Mouse (Mus musculus) intestine, embryonic 16.5 days (tissue): ENCODE results near the gene Slc6a5. TPM values are rescaled to one million over a fixed set of nuclear protein-coding genes. Genes with fewer than 3 reads are reported as not detected.
"Not testable (repeated sequence)": the region's sequence is repeated elsewhere in the genome, so short reads cannot be mapped to it uniquely, and the experiment has no call there.

Experiments used
- ATAC-seq: fragments of 200-750 bp; cut with Nextera tagmentation; 2 replicates; pipeline ENCODE4 v1.8.0; 2017; ENCODE audit warnings: moderate TSS enrichment, moderate library complexity
- H3K27ac ChIP-seq: fragments of 300-500 bp; sonication (generic); 2 replicates; pipeline ENCODE4 v1.5.1; 2014; ENCODE audit warnings: mild to moderate bottlenecking, low read length
- H3K27me3 ChIP-seq: fragments of 300-500 bp; sonication (generic); replicated peaks from 2 replicates; pipeline ENCODE4 v1.6.1; 2014; ENCODE audit warnings: low read length, control low read depth, mixed read lengths; ENCODE audit not compliant: control insufficient read depth, insufficient read depth
- H3K36me3 ChIP-seq: fragments of 300-500 bp; sonication (generic); 2 replicates; pipeline ENCODE4 v1.6.1; 2014; ENCODE audit warnings: low read length, control low read depth; ENCODE audit not compliant: control insufficient read depth, insufficient read depth
- H3K4me1 ChIP-seq: fragments of 300-500 bp; sonication (generic); 2 replicates; pipeline ENCODE4 v1.6.1; 2014; ENCODE audit warnings: low read length, control low read depth, mixed read lengths; ENCODE audit not compliant: control insufficient read depth, insufficient read depth
- H3K4me2 ChIP-seq: fragments of 300-500 bp; sonication (generic); 2 replicates; pipeline ENCODE4 v1.6.1; 2014; ENCODE audit warnings: low read depth, low read length, control low read depth
- H3K4me3 ChIP-seq: fragments of 300-500 bp; sonication (generic); 2 replicates; pipeline ENCODE4 v1.5.1; 2014; ENCODE audit warnings: mild to moderate bottlenecking, low read length
- H3K9ac ChIP-seq: fragments of 300-500 bp; sonication (generic); 2 replicates; pipeline ENCODE4 v1.6.1; 2014; ENCODE audit warnings: low read depth, low read length
- H3K9me3 ChIP-seq: fragments of 300-500 bp; sonication (generic); 2 replicates; pipeline ENCODE4 v1.6.1; 2016; ENCODE audit warnings: low read length, control low read depth; ENCODE audit not compliant: control insufficient read depth
- WGBS: fragments of 180-500 bp; shearing (Covaris S2); extraction: QIAGEN DNeasy Blood & Tissue Kit; methylation state at CpG from one replicate; pipeline ENCODE4 v1.1.7; 2014; 5-methylcytosine and 5-hydroxymethylcytosine counted together
- polyA plus RNA-seq: library from polyadenylated mRNA; unstranded; fragments of >200 nt; fragmentation: Nextera tagmentation; extraction: Ambion mirVana; gene quantifications from 2 replicates; pipeline ENCODE4 v1.2.1, GENCODE M21; 2015

Gene Slc6a5
- polyA plus RNA-seq, 1 experiment from 2014 or later, result not detected

GRCm38 (mm10) chr7:49922928-49923327 is 13.0 kb downstream of the Slc6a5 start:
- Histone ChIP-seq H3K27ac (no peak overlapping the region), H3K36me3 (no peaks in the 10 kb centered on the region), H3K27me3 (0 out of 2 replicates have a peak, but pooled peaks cover 5% of the 10 kb centered on the region), H3K9me3 (no peaks in the 10 kb centered on the region), H3K4me1 (no peaks in the 10 kb centered on the region), H3K4me2 (no peak overlapping the region), H3K9ac (no peak overlapping the region; the same call in 1 of the 2 replicates), H3K4me3 (no peak overlapping the region)
- ATAC-seq, result peak; percentile 41; the same call in 1 of the 2 replicates
- WGBS, result 43% methylated on average over 4 of the region's 4 CpGs

GRCm38 (mm10) chr7:49923376-49923775 is 13.4 kb downstream of the Slc6a5 start:
- ATAC-seq, result peak; percentile 87
- H3K27ac ChIP-seq, result no peak overlapping the region

GRCm38 (mm10) chr7:49928571-49928970 is 18.6 kb downstream of the Slc6a5 start:
- peak; percentile 40; the same call in 1 of the 2 replicates for ATAC-seq
- no peaks in the 10 kb centered on the region for H3K9me3 ChIP-seq
- no peak overlapping the region for H3K27ac ChIP-seq
- no peaks in the 10 kb centered on the region for H3K27me3 ChIP-seq
- 50% methylated on average over 3 of the region's 3 CpGs for WGBS
- no peaks in the 10 kb centered on the region for H3K36me3 ChIP-seq
- H3K4me3 ChIP-seq, result no peak overlapping the region
- no peak overlapping the region for H3K4me2 ChIP-seq
- H3K9ac ChIP-seq, result no peak overlapping the region
- no peaks in the 10 kb centered on the region for H3K4me1 ChIP-seq

More at GRCm38 (mm10) chr7:49923376-49923775, 13.4 kb downstream of the Slc6a5 start:
- Histone ChIP-seq H3K36me3 (no peaks in the 10 kb centered on the region), H3K9me3 (no peaks in the 10 kb centered on the region), H3K4me2 (no peak overlapping the region), H3K4me3 (no peak overlapping the region), H3K9ac (no peak overlapping the region), H3K27me3 (0 out of 2 replicates have a peak, but pooled peaks cover 4% of the 10 kb centered on the region), H3K4me1 (no peaks in the 10 kb centered on the region)
- 1% methylated on average over 13 of the region's 13 CpGs for WGBS

GRCm38 (mm10) chr7:49929999-49930398 is 20.1 kb downstream of the Slc6a5 start:
- no peaks in the 10 kb centered on the region for H3K9me3 ChIP-seq
- 69% methylated on average over 4 of the region's 4 CpGs for WGBS
- no peaks in the 10 kb centered on the region for H3K27me3 ChIP-seq
- ATAC-seq, result no peak
- H3K9ac ChIP-seq, result no peak overlapping the region
- H3K27ac ChIP-seq, result no peak overlapping the region
- no peak overlapping the region for H3K4me3 ChIP-seq
- no peaks in the 10 kb centered on the region for H3K4me1 ChIP-seq
- H3K36me3 ChIP-seq, result no peaks in the 10 kb centered on the region
- H3K4me2 ChIP-seq, result no peak overlapping the region

- not testable (repeated sequence) for H3K9me3 ChIP-seq, ATAC-seq, H3K27ac ChIP-seq, H3K4me1 ChIP-seq, H3K36me3 ChIP-seq, H3K27me3 ChIP-seq, H3K4me2 ChIP-seq, H3K4me3 ChIP-seq, H3K9ac ChIP-seq
- 84% methylated on average over 14 of the region's 14 CpGs for WGBS
Measured at GRCm38 (mm10) chr7:49933386-49934115, 23.6 kb downstream of the Slc6a5 start.

GRCm38 (mm10) chr7:49936821-49937220 is 26.9 kb downstream of the Slc6a5 start:
- 85% methylated on average over 3 of the region's 3 CpGs for WGBS
- H3K9me3 ChIP-seq, result no peaks in the 10 kb centered on the region
- H3K27me3 ChIP-seq, result no peaks in the 10 kb centered on the region
- ATAC-seq, result no peak
- H3K4me2 ChIP-seq, result no peak overlapping the region
- no peak overlapping the region for H3K9ac ChIP-seq
- H3K4me1 ChIP-seq, result no peaks in the 10 kb centered on the region
- no peak overlapping the region for H3K27ac ChIP-seq
- H3K36me3 ChIP-seq, result no peaks in the 10 kb centered on the region
- H3K4me3 ChIP-seq, result no peak overlapping the region

- Histone ChIP-seq H3K4me1 (no peaks in the 10 kb centered on the region), H3K27ac (no peak overlapping the region), H3K4me2 (no peak overlapping the region), H3K36me3 (no peaks in the 10 kb centered on the region), H3K4me3 (no peak overlapping the region), H3K9me3 (no peaks in the 10 kb centered on the region), H3K27me3 (no peaks in the 10 kb centered on the region), H3K9ac (no peak overlapping the region)
- ATAC-seq, result no peak
- 63% methylated on average over 3 of the region's 3 CpGs for WGBS
Measured at GRCm38 (mm10) chr7:49942023-49942422, 32.1 kb downstream of the Slc6a5 start.

GRCm38 (mm10) chr7:49942490-49942889 is 32.5 kb downstream of the Slc6a5 start:
- Histone ChIP-seq H3K9ac (no peak overlapping the region), H3K4me2 (no peak overlapping the region), H3K36me3 (no peaks in the 10 kb centered on the region), H3K27me3 (no peaks in the 10 kb centered on the region), H3K27ac (no peak overlapping the region), H3K9me3 (no peaks in the 10 kb centered on the region), H3K4me1 (no peaks in the 10 kb centered on the region), H3K4me3 (no peak overlapping the region)
- ATAC-seq, result no peak
- WGBS, result 65% methylated on average over 5 of the region's 5 CpGs

GRCm38 (mm10) chr7:49946691-49947090 is 36.7 kb downstream of the Slc6a5 start:
- Histone ChIP-seq H3K9ac (no peak overlapping the region), H3K9me3 (no peaks in the 10 kb centered on the region), H3K27me3 (no peaks in the 10 kb centered on the region), H3K27ac (no peak overlapping the region), H3K36me3 (no peaks in the 10 kb centered on the region), H3K4me2 (no peak overlapping the region), H3K4me3 (no peak overlapping the region), H3K4me1 (no peaks in the 10 kb centered on the region)
- ATAC-seq, result no peak
- 90% methylated on average over 9 of the region's 9 CpGs for WGBS
